Mouse (Mus musculus) brain, embryonic 18.5 days (tissue): ENCODE data around the gene Capn2.
A peak's percentile ranks its signal among the peaks of the same experiment; 100 is the strongest.

ENCODE experiments used
- DNase-seq: peaks from one replicate; pipeline ENCODE4 v3.0.0-alpha.2; 2012; ENCODE audit warnings: low read depth, low spot score

Capn2 gene

DNA sequence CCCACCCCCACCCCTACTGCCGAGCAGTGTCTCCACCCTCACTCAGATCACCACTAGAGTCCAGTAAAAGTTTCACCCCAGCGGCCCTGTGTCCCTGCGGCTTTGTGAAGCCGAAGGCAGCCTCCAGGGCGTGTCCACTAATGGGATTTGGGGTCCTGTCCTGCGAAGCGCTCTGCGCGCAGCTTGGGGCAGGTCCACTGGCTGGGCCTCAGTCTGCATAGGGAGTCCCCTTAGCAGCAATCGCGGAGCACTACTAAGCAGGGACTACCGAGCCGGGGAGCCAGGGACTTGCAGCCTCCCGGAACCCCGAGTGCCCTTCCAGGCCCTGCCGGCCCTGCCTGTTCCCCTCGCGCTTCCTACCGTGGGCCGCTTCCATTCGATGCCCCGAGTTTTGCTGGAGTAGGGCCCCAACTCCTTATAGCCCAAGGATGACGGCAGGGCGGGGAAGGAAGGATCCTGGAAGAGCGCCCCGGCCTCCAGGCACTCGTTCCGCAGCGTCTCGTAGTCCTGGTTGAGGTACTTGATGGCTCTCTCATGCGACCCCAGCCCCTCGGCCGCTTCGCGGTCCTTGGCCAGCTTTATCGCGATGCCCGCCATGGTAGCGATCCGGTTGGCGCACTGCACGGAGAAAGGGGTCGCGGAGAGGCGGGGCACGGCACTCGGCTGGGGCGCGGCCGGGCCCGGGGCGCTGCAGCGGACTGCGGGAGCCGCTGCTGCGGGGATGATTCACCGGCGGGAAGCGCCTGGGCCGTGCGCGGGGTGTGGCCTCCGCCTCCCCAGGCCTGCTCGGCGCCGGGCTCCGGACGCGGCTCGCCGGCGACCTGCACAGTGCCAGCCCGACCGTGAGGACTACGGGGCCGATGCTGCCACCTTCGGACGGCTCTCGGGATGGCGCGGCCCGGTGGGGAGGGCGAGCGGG is at the start of gene Capn2:
Capn2 (minus strand) TSS at position 851 of the 919 bp plus-strand sequence.
- no peak for DNase-seq

DNA sequence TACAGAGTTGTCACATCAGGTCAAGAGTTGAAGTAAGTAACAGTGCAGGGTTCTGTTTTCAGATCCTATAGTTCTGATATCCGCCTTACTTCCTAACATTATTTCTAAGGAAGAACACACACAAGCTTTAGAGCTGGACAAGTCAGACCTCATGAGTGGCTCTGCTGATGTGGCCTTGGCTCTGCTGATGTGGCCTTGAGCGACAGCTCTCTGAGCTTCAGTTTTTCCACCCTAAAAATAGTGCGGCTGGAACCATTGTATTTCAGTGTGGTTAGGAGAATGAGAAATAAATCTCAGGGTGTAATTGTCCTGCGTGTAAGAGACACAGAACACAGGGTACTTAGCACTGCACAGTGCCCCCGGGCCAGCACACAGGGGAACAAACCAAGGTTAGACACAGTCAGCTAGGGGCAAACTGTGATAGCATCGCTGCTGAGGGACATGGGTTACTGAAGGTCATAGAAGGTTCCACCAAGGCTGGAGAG is 48.0 kb upstream of the Capn2 start:
- DNase-seq = no peak

DNA sequence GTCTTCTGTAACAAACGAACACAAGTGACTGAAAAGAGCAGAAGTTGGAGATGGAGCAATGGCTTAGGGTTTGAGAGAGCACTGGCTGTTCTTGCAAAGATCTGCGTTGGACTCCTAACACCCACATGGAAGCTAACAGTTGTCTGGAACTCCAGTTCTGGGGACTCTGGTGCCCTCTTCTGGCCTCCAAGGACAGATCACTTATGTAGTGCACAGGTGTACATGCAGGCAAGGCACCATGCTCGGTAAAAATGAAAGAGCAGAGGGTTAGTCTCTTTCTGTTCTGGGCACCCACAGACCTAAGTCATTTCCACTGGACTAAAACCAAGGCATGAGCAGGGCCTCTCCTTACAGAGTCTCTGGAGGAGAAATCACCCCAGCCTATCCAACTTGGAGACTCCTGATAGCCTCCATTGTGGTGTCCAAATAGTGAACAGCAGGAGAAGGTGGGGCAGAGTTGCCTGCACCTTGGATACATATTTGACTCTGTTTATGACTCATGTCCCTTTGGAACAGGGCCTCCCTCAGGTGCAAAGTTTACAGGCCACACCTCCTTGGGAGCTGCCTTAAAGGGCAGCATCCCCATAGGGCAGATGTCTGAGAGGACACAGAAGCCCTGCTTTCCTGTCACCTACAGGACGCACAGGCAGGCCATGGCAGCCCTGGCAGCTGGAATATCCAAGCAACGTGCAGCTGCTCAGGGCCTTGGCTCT is 47.2 kb upstream of the Capn2 start, which contains the start of gene Capn8:
Capn8 (plus strand) TSS at position 600 of the 713 bp plus-strand sequence.
- no peak for DNase-seq

DNA sequence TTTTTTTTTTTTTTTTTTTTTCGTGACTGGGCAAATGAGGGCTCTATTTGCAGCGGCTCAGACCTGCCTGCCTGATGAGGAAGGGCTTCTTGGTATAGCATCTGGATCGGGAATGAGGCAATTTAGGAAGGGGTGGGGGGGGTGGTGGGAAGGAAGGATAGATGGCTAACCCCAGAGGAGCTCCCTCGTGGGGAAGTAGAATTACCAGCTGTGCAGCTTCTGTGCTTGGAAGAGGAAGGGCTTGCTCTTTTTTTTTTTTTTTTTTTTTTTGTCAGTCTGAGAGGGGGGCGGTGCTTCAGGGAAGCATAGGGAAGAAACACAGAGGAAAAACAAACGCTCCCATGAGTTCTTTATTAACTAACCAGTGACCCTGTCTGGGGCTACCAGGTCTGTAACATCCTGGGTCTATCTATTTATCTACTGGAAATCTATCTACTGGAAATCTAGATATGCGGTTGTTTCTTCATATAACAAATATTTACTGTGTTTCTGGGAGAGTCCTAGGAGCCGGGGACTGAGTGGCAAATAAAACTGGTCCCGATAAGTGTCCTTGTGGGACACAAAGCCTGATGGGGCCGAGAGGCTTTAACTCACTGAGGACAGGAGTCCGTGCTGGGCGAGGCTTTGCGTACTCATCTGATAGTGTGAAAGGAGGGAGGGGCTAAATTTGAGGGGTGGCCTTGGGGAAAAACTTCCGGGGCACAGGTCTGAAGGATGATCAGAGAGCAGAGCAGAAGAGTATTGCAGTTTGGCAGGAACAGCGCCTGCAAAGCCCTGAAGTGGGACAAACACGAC is 45.4 kb upstream of the Capn2 start:
- DNase-seq = no peak

DNA sequence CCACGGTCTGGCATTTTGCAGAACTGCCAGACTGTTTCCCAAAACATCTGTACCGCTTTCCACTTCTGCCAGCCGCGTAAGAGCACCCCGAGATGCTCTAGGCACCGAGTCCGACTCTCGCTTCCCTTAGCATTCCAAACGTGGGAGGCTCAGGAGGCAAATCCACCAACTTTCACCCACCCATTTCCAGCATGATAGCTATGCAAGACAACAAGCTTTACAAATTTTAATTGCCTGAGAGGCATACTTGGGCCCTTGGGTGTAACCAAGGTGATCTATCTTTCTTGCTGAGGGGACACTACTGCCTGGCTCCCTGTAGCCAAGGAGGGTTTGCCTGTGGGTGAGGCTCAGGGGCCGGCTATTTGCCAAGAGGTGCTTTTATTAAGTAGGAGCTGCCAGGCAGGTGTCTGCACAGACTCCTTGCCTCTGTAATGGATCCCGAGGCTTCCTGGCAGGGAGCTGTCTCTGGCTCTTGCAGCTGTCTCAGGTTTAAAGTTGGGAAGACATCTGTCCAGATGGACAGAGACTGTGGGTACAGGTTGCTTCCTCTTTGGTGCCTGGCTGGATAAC is 44.6 kb upstream of the Capn2 start:
- DNase-seq = no peak

DNA sequence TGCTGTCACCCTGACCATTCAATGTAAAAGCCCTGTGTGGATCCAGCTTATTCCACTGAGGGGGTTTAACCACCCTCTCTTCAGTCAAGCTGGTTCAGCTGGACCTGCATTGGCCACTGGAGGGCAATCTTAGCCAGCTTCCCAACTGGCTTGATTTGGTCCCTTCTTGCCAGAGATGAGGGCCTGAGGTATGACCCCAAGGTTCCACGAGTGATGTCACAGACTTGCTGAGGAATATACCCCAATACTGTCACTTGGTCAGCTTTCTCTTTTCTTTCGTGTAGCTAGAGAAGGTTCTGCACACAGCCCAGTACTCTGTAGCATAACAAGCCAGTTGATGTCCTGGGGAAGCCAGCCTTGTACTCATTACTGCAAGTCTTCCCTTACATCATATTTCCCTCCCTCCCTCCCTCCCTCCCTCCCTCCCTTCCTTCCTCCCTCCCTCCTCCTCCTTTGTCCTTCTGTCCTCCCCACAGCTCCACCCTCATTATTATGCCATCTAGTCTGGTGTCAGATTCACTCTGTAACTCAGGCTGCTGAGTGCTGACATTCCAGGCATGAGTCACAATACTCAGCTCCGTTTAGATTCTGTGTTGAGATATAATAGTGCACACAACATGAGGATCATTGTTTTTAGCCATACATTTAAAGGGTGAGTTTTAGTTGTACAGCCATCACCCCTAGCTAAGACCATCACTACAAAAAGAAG is 43.1 kb upstream of the Capn2 start:
- DNase-seq = peak; percentile 34

DNA sequence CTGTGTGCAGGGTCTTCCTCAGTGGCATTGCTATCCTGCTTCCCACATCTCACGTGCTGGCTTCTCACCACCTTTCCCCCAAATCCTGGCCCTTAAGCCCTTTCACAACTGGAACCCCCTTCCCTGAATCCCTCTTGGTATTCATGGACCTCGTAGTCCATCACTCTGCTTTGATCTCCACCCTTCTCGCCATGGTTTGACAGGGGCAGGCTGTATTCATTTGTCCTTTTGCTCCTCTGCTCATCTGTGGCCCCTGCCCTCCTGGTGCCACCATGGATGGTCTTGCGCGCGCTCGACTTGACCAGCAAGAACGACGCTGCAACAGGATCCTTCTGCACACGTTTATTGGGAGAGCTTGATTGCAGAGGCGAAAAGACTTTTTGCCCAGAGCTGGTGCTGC is 42.1 kb upstream of the Capn2 start:
- no peak for DNase-seq

DNA sequence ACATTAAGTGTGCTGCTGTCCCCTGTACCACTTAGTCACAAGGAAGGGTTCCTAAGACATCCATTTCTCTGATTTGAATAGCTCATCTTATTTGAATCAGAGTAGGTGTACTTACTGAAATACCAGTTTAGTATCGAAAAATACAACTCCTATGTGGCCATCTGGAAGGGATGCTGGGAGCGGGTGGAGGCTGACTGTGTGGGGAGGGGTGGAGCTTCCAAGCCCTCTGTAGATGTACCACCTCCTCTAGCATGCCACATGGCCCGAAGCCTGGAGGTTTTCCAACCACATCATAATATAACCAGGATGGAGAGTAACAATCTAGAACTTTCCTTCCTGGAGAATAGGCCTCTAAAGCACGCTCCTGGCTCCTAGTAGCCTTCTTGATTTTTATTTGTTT is 40.9 kb upstream of the Capn2 start:
- DNase-seq = no peak

DNA sequence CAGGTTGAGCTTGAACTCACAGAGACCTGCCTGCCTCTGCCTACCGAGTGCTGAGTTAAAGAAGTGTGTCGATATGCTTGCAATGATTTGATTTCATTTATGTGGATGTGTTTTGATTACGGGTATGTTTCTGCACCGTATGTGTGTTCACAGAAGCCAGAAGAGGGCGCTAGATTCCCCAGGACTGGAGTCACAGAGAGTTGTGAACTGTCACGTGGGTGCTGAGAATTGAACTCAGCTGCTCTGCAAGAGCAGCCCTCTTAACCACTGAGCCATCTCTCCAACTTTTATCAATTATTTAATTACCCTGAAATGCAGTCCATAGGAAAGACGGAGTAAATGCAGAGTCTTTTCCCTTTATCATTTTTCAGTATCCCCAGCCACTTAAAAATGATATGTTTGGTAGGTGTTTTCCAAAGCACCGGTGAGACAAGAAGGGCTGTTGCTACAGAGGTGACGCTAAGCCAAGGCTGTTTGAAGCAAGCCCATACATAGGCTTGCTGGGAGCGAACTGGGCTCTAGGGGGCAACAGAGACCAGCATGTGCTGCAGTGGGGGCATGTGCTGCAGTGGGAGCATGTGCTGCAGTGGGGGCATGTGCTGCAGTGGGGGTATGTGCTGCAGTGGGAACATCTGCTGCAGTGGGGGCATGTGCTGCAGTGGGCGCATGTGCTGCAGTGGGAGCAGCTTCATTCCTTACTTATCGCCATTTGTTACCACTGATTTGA is 36.4 kb upstream of the Capn2 start:
- DNase-seq = no peak

DNA sequence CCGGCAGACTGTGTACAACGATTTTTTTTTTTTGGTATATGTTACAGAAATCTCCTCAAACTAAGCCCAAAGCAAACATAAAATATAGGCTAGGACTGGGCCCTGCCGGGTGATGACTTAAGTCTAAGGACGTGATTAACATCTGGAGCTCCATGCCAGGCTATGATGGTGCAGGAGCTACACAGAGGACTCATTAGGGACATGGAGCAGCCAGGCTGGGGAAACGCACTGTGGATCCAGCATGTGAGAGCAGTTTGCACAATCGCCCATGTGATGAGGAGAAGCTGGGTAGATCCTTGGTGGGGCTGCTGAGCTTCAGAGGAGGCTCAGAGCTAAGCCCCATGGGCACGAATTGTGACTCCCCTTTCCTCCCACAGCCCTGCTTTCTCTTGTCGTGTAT is 33.4 kb upstream of the Capn2 start:
- no peak for DNase-seq

DNA sequence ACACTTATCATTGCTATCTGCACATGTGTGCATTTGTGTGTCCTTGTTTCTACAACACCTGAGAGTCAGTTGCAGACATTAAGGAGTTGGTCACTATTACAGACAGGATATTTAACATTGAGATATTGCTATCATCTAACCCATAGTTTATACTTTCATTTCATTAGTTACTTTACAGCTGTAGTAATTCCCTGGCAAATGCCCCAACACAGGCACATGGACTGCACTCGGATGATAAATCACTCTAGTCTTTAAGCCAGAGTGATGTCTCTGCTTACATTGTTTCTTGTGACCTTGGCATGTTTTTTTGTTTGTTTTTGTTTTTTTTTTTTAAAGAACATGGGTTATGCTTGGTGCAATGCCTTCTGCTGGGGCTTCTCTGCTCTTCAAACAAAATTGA is 26.5 kb upstream of the Capn2 start:
- no peak for DNase-seq

DNA sequence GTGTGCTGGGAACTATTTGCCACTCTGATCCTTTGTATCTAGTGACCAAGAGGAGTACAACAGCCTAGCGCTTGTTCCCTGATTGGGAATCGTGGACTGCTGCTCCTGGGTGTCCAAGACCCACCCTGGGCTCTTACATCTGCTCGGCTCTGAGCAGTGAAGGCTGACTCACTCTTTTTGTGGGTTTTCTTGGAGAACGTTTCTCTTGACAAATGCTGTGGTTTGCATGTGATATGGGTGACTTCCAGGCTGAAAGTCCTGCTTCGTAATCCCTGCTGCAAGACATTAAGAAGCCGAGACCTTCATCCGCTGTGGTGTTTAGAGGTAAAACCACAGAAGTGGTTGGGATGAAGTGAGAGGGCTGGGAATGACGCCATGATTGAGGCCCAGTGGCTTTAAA is 25.7 kb upstream of the Capn2 start:
- DNase-seq = no peak

DNA sequence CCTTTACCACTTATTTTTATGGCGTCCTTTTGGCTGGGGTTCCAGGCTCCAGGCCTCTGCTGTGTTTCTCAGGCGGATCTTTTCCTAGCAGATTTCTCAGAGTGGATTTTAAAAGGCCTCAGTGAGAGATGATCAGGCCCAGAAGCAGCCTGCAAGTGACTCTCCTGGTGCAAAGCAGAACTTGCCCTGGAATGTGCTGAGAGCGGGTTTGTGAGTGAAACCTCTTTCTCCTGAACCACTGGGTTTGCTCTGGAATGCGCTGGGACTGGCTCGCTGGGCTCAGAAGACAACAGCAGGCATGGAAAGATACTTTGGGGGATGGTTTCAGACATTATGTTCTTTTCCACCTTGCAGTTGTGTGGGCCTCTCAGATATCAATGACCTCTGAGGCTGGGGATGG is 24.7 kb upstream of the Capn2 start:
- DNase-seq = no peak

DNA sequence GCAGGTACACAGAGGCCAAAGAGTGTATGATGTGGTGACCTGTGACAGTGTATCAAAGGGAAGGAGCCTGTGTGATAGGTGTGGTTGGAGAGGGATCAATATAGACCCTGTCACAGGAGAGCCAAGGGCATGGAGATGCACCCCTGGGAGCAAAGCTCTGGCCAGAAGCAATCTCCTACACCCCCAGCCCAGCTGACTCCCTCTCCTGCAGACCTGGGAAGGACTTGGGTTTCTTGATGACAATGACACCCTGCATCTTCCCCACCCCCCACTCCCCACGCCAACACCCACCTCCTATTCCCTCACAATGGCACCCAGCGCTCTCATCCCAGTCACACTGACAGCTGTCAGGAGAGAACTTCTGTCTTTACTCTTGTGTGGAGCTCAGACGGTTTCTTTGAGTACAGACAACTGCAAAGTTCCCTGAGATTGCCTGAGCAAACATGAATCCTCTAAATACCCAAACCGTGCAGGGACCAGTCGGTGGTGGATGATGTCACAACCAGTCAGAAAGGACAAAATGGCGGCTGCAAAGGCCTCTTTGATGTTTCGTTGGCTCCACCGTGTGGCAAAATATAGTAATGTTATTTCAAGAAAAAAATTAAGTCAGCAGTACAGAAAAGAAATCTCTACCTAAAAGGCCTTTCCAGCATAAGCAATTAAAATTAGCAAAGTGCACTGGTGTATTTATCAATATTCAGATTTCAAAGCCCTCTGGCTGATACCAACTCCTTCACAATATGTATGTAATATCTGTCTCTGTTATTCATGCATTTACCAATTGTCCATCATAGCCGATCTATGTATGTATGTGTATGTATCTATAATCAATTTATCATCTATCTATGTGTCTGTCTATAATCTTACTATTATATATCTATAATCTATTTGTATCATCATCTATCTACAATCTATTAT is 21.9 kb upstream of the Capn2 start:
- DNase-seq = peak; percentile 84

DNA sequence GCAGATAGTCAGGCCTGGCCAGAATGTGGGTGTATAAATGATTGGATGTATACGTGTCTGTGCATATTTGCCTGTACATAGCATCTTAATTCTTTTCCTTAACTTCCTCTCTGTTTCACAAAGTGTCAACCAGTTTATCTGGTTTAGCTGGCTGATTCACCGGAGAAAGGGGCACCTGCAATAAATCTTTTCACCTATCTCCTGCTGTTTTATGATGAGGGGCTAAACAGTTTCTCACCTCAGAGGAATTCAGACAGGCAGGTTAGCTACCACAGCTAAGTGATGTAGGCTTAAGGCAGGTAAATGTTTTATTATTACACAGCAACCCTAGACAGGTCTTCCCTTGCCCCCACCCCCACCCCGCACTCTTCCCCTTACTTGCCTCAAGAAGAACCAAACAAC is 17.7 kb upstream of the Capn2 start:
- DNase-seq = no peak

DNA sequence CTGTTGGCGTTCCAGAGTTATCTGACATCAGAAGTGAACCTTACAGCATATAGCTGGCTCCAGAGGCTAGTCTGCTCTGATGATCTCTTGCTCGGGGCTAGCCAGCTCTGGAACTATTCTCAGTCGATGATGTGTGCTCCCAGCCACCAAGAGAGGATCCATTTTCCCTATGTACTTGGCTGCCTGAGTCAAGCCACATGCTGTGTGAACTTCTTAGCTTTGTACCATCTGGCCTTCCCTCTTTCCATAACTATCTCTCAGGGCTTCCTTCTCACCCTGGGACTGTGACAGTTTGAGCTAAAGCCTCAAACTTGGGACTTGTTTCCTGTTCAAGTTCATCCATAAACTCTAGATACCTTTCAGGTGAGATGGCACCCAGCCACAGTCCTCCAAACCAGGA is 16.2 kb upstream of the Capn2 start:
- DNase-seq = no peak

DNA sequence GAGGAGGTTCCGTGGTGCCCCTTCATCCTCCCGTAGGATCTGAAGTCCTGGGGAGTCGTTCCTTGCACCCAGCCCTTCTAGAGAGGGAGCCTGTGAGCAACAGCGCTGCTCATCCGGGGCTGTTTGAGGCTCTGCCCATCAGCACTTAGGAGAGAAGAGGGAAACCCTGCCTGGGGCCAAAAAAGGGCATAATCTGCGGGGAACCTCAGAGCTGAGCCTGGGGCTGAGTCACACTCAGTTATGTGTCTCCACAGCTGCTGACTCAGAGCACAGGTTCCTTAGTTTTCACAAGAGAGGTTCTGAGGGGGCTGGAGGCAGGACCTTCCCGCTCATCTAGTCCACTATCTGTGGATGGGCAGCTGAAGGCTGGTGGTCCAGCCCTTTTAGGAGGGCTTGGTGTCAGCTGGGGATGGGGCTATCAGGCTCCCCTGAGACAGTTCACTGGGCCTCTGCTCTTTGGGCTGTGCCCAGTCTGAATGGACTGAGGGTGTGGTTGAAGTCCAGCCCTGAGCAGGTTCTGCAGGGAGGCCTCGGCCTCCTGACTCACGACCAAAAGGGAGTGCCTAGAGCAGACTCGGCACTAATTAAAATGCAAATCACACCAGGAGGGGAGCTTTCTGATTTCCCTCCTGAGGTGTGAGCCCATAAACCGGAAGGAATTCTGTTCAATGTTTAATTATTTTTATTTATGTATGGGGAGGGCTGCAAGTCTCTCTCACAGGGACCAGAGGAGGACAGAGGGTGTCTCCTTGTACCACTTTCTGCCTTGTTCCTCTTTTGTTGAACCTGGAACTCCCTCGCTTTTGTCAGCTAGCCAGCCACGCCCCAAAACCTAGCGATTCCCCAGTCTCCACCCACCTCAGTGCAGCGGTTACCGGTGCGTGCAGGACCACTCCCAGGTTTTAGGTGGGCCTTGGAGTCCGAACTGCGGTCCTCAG is 10.8 kb upstream of the Capn2 start:
- no peak for DNase-seq

DNA sequence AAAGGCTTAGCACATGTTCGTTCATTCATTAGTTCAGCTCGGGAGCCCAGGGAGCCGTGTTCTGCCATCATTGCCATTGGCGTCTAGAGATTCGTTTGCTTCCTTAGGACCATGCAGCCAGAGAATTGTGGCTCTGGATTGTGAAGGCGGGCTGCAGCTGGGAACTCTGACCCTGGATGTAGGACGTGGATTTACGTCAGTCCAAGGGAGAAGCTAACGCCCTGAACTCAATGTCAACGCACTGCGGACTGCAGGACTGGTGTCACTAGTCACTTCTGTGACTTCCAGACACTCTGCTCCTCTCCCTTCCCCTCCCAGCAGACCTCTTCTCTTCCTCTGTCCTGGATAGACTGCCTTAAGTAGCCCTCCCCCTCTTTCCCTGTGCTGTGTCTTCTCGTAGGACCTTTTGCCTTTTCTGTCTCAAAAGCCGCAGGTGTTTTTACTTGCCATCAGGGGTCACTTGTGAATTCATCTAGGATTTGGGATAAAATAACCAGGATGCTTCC is 9.9 kb upstream of the Capn2 start:
- DNase-seq = no peak
